Mouse (Mus musculus) hindbrain, embryonic 13.5 days (tissue): ENCODE data around the gene 1110051M20Rik. TPM values are rescaled to one million over a fixed set of nuclear protein-coding genes. Genes with fewer than 3 reads are reported as not detected.

Experiments used
- ATAC-seq: fragments of 200-750 bp; cut with Nextera tagmentation; 2 replicates; pipeline ENCODE4 v1.8.0; 2017; ENCODE audit warnings: moderate TSS enrichment; ENCODE audit not compliant: low FRiP score
- H3K27ac ChIP-seq: fragments of 300-500 bp; sonication (generic); 2 replicates; pipeline ENCODE4 v1.5.1; 2015; ENCODE audit warnings: inconsistent platforms, mild to moderate bottlenecking, moderate library complexity
- H3K27me3 ChIP-seq: fragments of 300-500 bp; sonication (generic); 2 replicates; pipeline ENCODE4 v1.6.1; 2015; ENCODE audit warnings: mild to moderate bottlenecking, inconsistent platforms
- H3K36me3 ChIP-seq: fragments of 300-500 bp; sonication (generic); 2 replicates; pipeline ENCODE4 v1.6.1; 2015; ENCODE audit warnings: mild to moderate bottlenecking, inconsistent platforms
- H3K4me1 ChIP-seq: fragments of 300-500 bp; sonication (generic); replicated peaks from 2 replicates; pipeline ENCODE4 v1.6.1; 2015; ENCODE audit warnings: inconsistent platforms
- H3K4me2 ChIP-seq: fragments of 300-500 bp; sonication (generic); 2 replicates; pipeline ENCODE4 v1.6.1; 2015; ENCODE audit warnings: inconsistent platforms, mild to moderate bottlenecking, moderate library complexity
- H3K4me3 ChIP-seq: fragments of 300-500 bp; sonication (generic); 2 replicates; pipeline ENCODE4 v1.5.1; 2015; ENCODE audit warnings: mild to moderate bottlenecking, inconsistent platforms
- H3K9ac ChIP-seq: fragments of 300-500 bp; sonication (generic); 2 replicates; pipeline ENCODE4 v1.6.1; 2015; ENCODE audit warnings: mild to moderate bottlenecking, inconsistent platforms
- H3K9me3 ChIP-seq: fragments of 300-500 bp; sonication (generic); 2 replicates; pipeline ENCODE4 v1.6.1; 2016; ENCODE audit warnings: inconsistent platforms
- WGBS: fragments of 180-500 bp; shearing (Covaris S2); methylation state at CpG from one replicate; pipeline ENCODE4 v1.1.7; 2015; 5-methylcytosine and 5-hydroxymethylcytosine counted together
- polyA plus RNA-seq: library from polyadenylated mRNA; unstranded; fragments of >200 nt; fragmentation: Nextera tagmentation; extraction: Ambion mirVana; gene quantifications from 2 replicates; pipeline ENCODE4 v1.2.1, GENCODE M21; 2015

The 1110051M20Rik gene
- polyA plus RNA-seq, 1 experiment from 2014 or later, result 147 TPM

DNA sequence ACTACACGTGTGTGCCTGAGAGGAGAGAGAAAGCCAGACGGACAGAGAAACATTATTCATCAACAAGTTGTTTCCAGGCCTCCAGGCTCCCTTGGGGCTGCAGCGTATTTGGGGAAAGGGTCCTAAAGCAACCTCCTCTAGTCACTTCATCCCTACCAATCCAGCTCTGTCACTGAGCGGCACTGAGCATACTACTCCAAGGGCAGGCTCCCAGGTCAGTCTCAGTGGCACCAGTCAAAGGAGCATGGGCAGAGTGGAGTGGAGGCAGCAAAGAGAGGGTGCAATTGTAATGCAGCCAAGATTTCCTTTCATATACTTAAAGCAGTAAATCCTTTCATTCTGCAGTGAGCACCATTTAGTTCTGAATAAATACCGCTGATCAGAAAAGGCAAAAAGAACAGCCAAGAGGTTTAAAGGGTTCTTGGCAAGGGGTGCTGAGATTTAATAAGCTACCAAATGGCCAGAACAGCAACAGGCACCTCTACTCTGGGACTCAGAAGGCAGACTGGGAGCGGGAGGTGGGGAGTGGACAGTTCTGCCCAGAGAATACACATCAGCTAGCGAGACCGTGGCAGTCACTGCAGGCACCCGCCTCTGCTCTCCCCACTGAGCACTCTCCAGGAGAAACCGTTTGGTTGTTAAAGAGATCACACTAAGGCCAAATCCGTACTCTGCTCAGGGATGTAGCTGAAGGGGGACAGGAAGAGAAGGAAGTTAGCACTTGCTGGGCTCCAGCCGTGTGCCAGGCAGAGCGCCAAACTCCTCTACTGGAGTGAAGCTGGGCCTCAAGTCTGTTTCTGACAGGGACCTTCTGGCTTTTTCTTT, 159.9 kb downstream of the 1110051M20Rik start:
- Histone ChIP-seq H3K36me3 (peaks cover 18% of the 10 kb centered on the region), H3K4me1 (peaks cover 11% of the 10 kb centered on the region), H3K4me2 (no peak overlapping the region), H3K9me3 (no peaks in the 10 kb centered on the region), H3K4me3 (no peak overlapping the region), H3K27ac (no peak overlapping the region), H3K27me3 (no peaks in the 10 kb centered on the region), H3K9ac (0 out of 2 replicates have a peak overlapping the region, but pooled peaks have one; percentile 35)
- WGBS, result 68% methylated on average over 13 of the region's 13 CpGs
- no peak for ATAC-seq

DNA sequence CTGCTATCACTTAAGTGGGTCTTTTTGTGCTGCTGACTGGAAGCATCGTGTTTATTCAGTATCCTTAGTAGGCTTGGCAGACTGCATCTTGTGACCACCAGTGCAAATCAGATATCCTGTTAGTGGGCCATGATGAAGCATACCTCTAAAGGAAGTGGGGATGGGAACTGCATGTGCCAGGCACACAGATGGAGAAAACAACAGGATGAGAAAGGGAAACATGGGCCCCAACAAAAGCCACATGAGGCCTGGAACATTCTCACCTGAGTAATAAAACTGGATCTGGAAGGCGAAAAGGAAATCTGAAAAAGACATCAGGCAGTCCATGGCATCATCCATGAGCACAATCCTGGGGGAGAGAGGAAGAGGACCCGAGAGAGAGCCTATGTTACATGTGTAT, 160.5 kb downstream of the 1110051M20Rik start:
- no peak for ATAC-seq
- no peak overlapping the region for H3K4me2 ChIP-seq
- no peaks in the 10 kb centered on the region for H3K9me3 ChIP-seq
- H3K36me3 ChIP-seq, result peaks cover 18% of the 10 kb centered on the region
- no peak overlapping the region for H3K27ac ChIP-seq
- peaks cover 11% of the 10 kb centered on the region for H3K4me1 ChIP-seq
- H3K9ac ChIP-seq, result 0 out of 2 replicates have a peak overlapping the region, but pooled peaks have one; percentile 35
- 89% methylated on average over 3 of the region's 3 CpGs for WGBS
- H3K4me3 ChIP-seq, result no peak overlapping the region
- no peaks in the 10 kb centered on the region for H3K27me3 ChIP-seq

DNA sequence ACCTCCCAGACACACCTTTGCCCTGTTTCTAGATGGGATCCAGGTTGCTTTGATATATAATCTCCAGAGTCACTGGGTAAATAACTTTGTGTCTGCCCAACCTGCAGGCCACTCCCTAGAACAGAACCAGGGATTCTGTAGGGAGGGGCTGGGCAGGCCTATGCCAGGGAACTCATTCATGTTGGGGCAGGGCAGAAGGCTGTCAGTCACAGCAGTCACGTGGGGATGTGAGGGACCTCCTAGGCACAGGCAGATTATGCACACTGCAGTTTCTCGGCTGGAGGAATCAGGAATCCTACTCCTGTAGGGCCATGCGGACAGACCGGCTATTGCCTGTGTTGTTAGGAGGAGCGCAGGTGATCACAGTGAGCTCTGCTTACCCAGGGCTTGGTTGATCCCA, 163.1 kb downstream of the 1110051M20Rik start:
- Histone ChIP-seq H3K27me3 (no peaks in the 10 kb centered on the region), H3K27ac (no peak overlapping the region), H3K9ac (no peak overlapping the region), H3K4me1 (peaks cover 11% of the 10 kb centered on the region), H3K9me3 (no peaks in the 10 kb centered on the region), H3K36me3 (peaks cover 29% of the 10 kb centered on the region), H3K4me3 (no peak overlapping the region), H3K4me2 (no peak overlapping the region)
- 60% methylated on average over 5 of the region's 5 CpGs for WGBS
- no peak for ATAC-seq

DNA sequence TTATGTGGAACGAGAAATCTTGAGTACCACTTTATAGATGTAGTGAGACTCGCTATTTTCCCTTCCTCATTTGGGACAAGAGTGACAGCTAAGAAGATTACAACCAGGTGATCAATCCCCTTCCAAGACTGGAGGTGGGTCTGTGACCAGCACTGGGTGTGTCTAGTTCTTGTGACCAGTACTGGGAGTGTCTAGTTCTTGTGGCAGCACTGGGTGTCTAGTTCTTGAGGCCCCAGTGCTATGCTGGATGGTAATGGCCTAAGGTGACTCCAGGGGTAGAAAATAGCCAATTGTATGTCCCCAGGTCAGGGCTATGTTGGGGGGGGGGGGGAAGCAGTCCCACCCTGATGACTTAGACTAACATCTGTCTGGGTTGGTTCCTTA, 165.1 kb downstream of the 1110051M20Rik start:
- H3K27ac ChIP-seq, result no peak overlapping the region
- 85% methylated on average over 2 of the region's 2 CpGs for WGBS
- H3K9ac ChIP-seq, result no peak overlapping the region
- H3K4me1 ChIP-seq, result peaks cover 6% of the 10 kb centered on the region
- no peak for ATAC-seq
- peaks cover 49% of the 10 kb centered on the region for H3K36me3 ChIP-seq
- no peak overlapping the region for H3K4me3 ChIP-seq
- H3K9me3 ChIP-seq, result no peaks in the 10 kb centered on the region
- no peaks in the 10 kb centered on the region for H3K27me3 ChIP-seq
- no peak overlapping the region for H3K4me2 ChIP-seq

DNA sequence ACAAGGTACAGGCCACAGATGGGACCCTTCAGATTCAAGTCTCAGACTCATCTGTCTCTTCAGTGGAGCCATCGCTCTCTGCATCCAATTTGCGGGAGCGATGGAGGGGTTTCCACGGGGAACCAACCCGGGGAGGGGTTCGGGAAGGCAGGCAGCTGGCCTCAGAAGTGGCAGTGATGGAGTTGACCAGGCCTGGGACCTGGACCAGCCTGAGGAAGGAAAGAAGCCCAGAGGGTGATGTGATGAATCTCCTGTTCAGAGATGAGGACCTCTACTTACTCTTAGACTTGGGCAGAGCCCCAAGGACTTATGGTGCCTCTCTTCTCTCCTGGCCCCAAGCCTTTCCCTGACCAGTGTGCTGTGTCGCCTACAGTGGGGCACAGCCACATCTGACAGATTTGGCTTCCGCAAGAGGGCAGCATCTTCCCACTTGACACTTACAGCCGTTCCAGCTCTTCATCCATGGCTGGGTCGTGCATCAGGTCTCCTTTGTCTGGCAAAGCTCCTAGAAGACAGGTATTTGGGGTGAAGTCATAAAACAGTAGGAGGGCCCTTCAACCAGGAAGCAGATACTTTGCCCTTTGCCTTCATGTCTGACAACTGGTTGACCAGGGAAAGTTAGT, 165.6 kb downstream of the 1110051M20Rik start:
- H3K36me3 ChIP-seq, result peaks cover 54% of the 10 kb centered on the region
- WGBS, result 30% methylated on average over 10 of the region's 10 CpGs
- ATAC-seq, result peak; percentile 60
- H3K4me3 ChIP-seq, result no peak overlapping the region
- H3K4me1 ChIP-seq, result peaks cover 3% of the 10 kb centered on the region; the same call in 1 of the 2 replicates
- H3K9me3 ChIP-seq, result no peaks in the 10 kb centered on the region
- no peak overlapping the region for H3K9ac ChIP-seq
- H3K27me3 ChIP-seq, result no peaks in the 10 kb centered on the region
- H3K4me2 ChIP-seq, result no peak overlapping the region
- H3K27ac ChIP-seq, result peak overlapping the region; percentile 37; the same call in 1 of the 2 replicates

DNA sequence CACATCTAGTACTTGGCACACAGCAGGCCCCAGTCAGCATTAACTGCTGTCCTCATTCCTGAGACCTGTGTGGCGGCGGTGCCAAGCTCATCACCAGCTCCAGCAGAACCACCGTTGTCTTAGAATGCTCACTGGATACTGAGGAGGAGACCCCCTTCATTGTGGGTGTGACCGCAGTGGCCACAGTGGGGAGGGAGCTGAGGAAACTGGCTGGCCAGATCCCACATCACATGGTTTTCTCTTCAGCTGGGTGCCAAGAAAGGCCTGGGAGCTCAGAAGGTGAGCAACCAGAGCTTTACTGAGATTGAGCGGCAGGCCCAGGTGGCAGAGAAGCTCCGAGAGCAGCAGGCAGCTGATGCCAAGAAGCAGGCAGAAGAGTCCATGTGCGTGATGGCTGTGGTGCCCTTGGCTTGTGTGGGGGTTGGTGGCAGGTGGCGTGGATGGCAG, 174.8 kb downstream of the 1110051M20Rik start:
- no peaks in the 10 kb centered on the region for H3K27me3 ChIP-seq
- WGBS, result 92% methylated on average over 8 of the region's 8 CpGs
- ATAC-seq, result no peak
- no peak overlapping the region for H3K4me2 ChIP-seq
- H3K27ac ChIP-seq, result no peak overlapping the region
- H3K4me3 ChIP-seq, result no peak overlapping the region
- H3K9ac ChIP-seq, result no peak overlapping the region
- H3K9me3 ChIP-seq, result no peaks in the 10 kb centered on the region
- peaks cover 14% of the 10 kb centered on the region for H3K4me1 ChIP-seq
- peaks cover 76% of the 10 kb centered on the region for H3K36me3 ChIP-seq

DNA sequence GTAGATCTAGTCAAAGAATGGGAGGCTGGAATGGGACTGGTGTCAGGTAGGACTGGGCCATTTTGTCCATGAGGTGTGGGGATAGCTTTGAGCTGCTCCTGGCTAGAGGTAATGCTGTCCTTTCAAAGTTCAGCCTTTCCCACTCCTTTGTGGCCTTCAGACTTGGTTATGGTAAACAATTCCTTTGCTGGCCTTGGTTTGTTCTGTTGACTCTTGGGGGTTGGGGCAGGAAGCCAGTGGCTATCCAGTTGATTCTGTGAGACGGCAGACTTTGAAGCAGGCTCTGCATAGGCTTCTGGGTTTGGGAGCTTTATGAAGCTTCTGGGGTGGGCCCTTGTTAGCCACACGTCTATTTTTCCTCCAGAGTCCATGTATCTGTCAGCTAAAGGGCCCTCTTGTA, 175.8 kb downstream of the 1110051M20Rik start:
- H3K27me3 ChIP-seq, result no peaks in the 10 kb centered on the region
- 91% methylated on average over 2 of the region's 2 CpGs for WGBS
- peaks cover 66% of the 10 kb centered on the region for H3K36me3 ChIP-seq
- H3K4me2 ChIP-seq, result no peak overlapping the region
- H3K27ac ChIP-seq, result no peak overlapping the region
- ATAC-seq, result no peak
- peaks cover 22% of the 10 kb centered on the region for H3K4me1 ChIP-seq
- no peak overlapping the region for H3K4me3 ChIP-seq
- H3K9me3 ChIP-seq, result no peaks in the 10 kb centered on the region
- H3K9ac ChIP-seq, result no peak overlapping the region

DNA sequence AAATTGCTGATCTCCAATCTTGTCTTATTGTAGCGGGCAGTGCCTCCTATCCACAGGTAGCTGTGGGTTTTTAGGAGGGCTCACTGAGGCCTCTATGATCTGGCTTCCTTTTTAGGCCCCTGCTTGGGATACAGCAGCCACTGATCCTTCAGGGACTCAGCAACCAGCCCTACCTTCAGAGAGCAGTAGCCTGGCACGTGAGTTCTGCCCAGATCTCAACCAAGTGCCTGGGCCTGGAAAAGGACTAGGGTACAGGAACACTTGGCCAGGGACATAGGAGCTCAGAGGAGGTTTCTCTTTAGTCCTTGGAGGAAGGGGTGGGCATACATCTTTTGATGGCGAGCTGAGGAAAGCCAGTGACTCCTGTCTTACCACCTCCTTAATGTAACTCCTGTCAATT, 176.5 kb downstream of the 1110051M20Rik start:
- no peak overlapping the region for H3K27ac ChIP-seq
- peaks cover 22% of the 10 kb centered on the region for H3K4me1 ChIP-seq
- no peak overlapping the region for H3K4me2 ChIP-seq
- H3K9me3 ChIP-seq, result no peaks in the 10 kb centered on the region
- H3K27me3 ChIP-seq, result no peaks in the 10 kb centered on the region
- ATAC-seq, result no peak
- H3K9ac ChIP-seq, result no peak overlapping the region
- no peak overlapping the region for H3K4me3 ChIP-seq
- H3K36me3 ChIP-seq, result peaks cover 59% of the 10 kb centered on the region
- WGBS, result 93% methylated on average over 3 of the region's 3 CpGs

DNA sequence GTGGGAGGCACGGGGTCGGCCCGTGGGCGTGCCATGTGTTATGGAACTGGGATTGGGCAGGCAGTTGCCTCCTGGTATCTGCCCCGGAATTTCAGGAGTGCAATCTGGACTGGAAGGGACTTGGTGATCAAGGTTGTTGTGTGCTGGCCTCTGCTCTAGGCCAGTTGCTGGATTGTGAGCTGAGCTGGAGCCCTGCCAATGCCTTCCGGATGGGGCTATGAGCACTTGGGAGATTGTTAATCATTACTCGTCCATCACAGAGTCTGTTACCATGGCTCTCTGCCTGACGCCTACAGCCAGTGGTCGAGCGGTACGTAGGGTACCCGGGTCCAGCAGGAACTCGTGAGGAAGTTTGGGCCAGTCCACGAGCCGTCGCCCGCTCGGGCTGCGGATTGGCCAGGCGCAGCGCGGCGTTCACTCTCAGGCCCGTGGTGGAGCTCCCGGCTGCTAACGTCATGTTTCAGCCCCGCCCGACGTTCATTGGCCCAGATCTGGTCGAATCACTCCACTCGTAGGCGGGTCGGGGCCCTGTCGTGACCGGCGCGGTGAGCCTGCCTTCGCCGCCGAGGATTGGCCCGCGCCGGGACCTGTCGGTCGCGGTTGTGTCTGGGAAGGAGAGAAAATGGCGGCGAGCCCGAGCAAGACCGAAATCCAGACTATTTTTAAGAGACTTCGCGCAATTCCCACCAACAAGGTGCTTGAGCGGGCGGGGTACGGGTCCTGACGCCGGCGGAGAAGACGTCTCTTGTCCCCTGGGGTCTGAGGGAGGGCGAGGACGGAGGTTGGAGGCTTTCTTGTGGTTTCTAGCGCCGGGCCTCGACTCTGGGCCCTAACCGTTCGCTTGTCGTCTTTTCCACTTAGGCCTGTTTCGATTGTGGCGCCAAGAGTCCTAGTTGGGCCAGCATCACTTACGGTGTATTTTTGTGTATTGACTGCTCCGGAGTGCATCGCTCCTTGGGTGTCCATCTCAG, 179.5 kb downstream of the 1110051M20Rik start, which contains the start of gene Arfgap2:
Gene Arfgap2, plus strand, starts transcription at position 264 of the 971 bp plus-strand sequence.
- peak within 1 kb of the TSS; percentile 89 for H3K9ac ChIP-seq
- H3K9me3 ChIP-seq, result no peaks in the 10 kb centered on the region
- no peaks in the 10 kb centered on the region for H3K27me3 ChIP-seq
- H3K4me1 ChIP-seq, result peaks cover 22% of the 10 kb centered on the region
- peak; percentile 99 for ATAC-seq
- 1% methylated on average over 72 of the region's 72 CpGs for WGBS
- peaks cover 32% of the 10 kb centered on the region for H3K36me3 ChIP-seq
- H3K4me3 ChIP-seq, result peak within 1 kb of the TSS; percentile 64
- peak within 1 kb of the TSS; percentile 96 for H3K27ac ChIP-seq
- H3K4me2 ChIP-seq, result peak within 1 kb of the TSS; percentile 78

DNA sequence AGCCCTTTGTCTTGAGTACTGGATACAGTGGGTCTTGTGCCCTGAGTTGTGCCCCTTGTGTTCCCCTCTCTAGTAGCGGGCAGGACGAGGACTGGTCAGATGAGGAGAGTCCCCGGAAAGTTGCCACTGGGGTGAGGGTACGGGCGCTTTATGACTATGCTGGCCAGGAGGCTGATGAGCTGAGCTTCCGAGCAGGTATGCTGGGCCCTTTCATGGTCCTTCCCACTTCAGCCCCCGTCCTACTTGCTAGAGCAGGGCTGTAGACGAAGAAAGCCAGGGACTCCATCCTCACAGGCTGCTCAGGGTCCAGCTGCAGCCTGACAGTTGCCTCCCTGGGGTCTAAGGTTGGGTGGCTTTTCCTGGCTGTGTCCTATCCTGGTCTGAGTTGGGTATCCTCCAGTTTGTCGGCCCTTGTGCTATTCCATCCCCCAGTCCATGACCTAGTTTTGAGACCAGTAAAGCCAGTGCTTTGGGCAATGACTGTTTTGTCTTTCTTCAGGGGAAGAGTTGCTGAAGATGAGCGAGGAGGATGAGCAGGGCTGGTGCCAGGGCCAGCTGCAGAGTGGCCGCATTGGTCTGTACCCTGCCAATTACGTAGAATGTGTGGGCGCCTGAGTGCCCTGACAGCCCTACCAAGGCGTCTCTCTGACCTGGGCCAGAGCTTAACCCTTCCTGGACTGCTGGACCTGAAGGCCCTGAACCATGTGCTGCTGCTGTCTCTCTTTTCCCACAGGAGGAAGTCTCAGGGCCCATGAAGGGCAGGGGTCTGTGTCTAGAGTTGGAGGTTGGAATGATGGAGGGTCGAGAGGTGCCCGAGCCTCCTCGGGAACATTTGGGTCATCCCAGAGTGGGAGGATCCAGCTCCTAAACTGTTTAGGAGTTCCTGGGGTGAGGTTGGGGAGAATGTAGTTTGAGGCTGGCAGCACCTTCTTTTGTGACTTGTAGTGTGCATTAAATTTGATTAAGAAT, 180.5 kb downstream of the 1110051M20Rik start:
- Histone ChIP-seq H3K27ac (peak overlapping the region; percentile 96), H3K9ac (peak overlapping the region; percentile 89), H3K9me3 (no peaks in the 10 kb centered on the region), H3K36me3 (peaks cover 22% of the 10 kb centered on the region), H3K27me3 (no peaks in the 10 kb centered on the region), H3K4me3 (peak overlapping the region; percentile 64), H3K4me1 (peaks cover 22% of the 10 kb centered on the region), H3K4me2 (peak overlapping the region; percentile 78)
- WGBS, result 87% methylated on average over 17 of the region's 17 CpGs
- 0 out of 2 replicates have a peak, but pooled peaks have one; percentile 1 for ATAC-seq

DNA sequence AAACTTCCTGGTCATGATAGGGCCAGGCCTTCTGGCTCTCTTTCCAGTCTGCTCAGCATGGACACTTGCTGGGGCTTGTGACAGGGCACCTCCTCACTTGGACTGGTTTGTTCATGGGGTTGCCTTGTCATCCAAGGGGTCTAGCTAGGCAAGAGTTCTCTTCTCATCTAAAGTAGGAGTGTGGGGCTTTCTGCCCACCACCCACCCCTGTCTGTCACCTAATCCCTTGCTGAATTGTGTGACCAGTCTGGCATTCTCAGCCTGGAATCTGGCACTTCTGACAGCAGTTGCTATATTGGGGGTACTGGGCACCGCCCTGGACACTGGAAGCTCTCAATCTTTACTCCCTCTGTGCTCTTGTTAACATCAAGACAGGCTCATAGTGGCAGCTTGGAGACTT, 185.0 kb downstream of the 1110051M20Rik start:
- Histone ChIP-seq H3K9me3 (no peaks in the 10 kb centered on the region), H3K4me1 (peaks cover 47% of the 10 kb centered on the region), H3K27me3 (peaks cover 35% of the 10 kb centered on the region), H3K4me3 (no peak overlapping the region), H3K27ac (no peak overlapping the region), H3K4me2 (no peak overlapping the region), H3K9ac (no peak overlapping the region), H3K36me3 (no peaks in the 10 kb centered on the region)
- ATAC-seq, result no peak
- 96% methylated on average over 1 of the region's 1 CpGs for WGBS
